Mouse (Mus musculus): ENCODE data around the gene Tmem189. TPM values are rescaled to one million over a fixed set of nuclear protein-coding genes. Genes with fewer than 3 reads are reported as not detected.

The Tmem189 gene
- total and polyA plus RNA-seq, 3 experiments, result 21.7 to 46.5 TPM; not detected in 1

- no peak overlapping the region for H3K9ac ChIP-seq (ENCODE audit: control insufficient read depth, low read depth, low read length, poor library complexity, severe bottlenecking)
Measured at GRCm38 (mm10) chr2:167671101-167671633, 18.5 kb downstream of the Tmem189 start.

DNA sequence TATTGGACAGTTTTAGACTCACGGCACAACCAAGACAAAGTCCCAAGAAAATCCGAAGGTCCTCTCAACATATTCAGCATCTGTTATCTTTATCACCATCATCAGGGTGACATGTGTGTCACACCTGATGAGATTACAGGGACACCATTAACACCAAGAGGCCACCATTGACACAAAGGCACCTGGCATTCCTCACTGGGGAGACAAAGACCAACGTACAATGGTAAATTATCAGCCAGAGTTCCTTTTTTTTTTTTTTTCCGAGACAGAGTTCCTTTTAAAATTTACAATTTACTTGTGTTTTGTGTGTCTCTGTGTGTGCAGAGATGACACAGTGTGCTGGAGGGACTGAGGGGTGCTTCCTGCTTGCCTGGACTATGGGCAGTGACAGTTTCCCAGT lies 20.2 kb downstream of the Tmem189 start:
- TF ChIP-seq TBP (IDR thresholded peaks at IDR 0.05; ENCODE audit: low read depth, low read length) (no peak), ZNF384 (IDR thresholded peaks at IDR 0.05; ENCODE audit: low read depth, low read length) (peak; percentile 76), TAL1 (IDR thresholded peaks at IDR 0.05; ENCODE audit: low read length) (no peak), CHD2 (IDR thresholded peaks at IDR 0.05; ENCODE audit: low read length) (no peak), KAT2A (conservative IDR thresholded peaks at IDR 0.05; ENCODE audit: low read depth, low read length) (no peak), ELF1 (IDR thresholded peaks at IDR 0.05; ENCODE audit: low read depth, low read length) (no peak), CHD1 (IDR thresholded peaks at IDR 0.05; ENCODE audit: low read depth, low read length) (no peak)
- peaks cover 0 to 3% of the 10 kb centered on the region in 2 experiments; a peak in 2 of 4 replicates for H3K4me1 ChIP-seq (ENCODE audit: control insufficient read depth in 1 of 2, insufficient read depth in 2 of 2, low read length in 2 of 2)
- no peak overlapping the region for H3K4me3 ChIP-seq (ENCODE audit: control insufficient read depth in 1 of 2, insufficient read depth in 1 of 2, low read depth in 2 of 2, low read length in 2 of 2)
- no peaks in the 10 kb centered on the region; a peak in 1 of 4 replicates for H3K36me3 ChIP-seq (ENCODE audit: control insufficient read depth in 1 of 2, insufficient read depth in 2 of 2, low read length in 2 of 2)
- peaks cover 0 to 1% of the 10 kb centered on the region in 2 experiments; a peak in 1 of 4 replicates for H3K27me3 ChIP-seq (ENCODE audit: control insufficient read depth in 1 of 2, insufficient read depth in 2 of 2, low read length in 2 of 2)
- no peak overlapping the region for H3K27ac ChIP-seq (ENCODE audit: control insufficient read depth, low read depth, low read length)
- DNase-seq (ENCODE audit: low read depth, low spot score), result no peak
- no peak overlapping the region for H3K9ac ChIP-seq (ENCODE audit: control insufficient read depth, low read depth, low read length, poor library complexity, severe bottlenecking)
- H3K9me3 ChIP-seq (replicated peaks; ENCODE audit: insufficient read depth, low read length), result no peaks in the 10 kb centered on the region
- no peaks in the 10 kb centered on the region for H3K79me2 ChIP-seq (ENCODE audit: control insufficient read depth, insufficient read depth, low read length, poor library complexity)

More at GRCm38 (mm10) chr2:167671101-167671633, 18.5 kb downstream of the Tmem189 start:
- DNase-seq (ENCODE audit: low read depth, low spot score), result no peak
- H3K9me3 ChIP-seq (replicated peaks; ENCODE audit: insufficient read depth, low read length), result no peaks in the 10 kb centered on the region
- no peak overlapping the region for H3K4me3 ChIP-seq (ENCODE audit: control insufficient read depth in 1 of 2, insufficient read depth in 1 of 2, low read depth in 2 of 2, low read length in 2 of 2)
- H3K36me3 ChIP-seq (ENCODE audit: control insufficient read depth in 1 of 2, insufficient read depth in 2 of 2, low read length in 2 of 2), result no peaks in the 10 kb centered on the region; a peak in 1 of 4 replicates
- H3K4me1 ChIP-seq (ENCODE audit: control insufficient read depth in 1 of 2, insufficient read depth in 2 of 2, low read length in 2 of 2), result peaks cover 0 to 3% of the 10 kb centered on the region in 2 experiments; a peak in 2 of 4 replicates
- TF ChIP-seq POLR2AphosphoS2 (IDR thresholded peaks at IDR 0.05; ENCODE audit: low read length) (no peak), MYC (IDR thresholded peaks at IDR 0.05; ENCODE audit: low read depth, low read length) (no peak), MAFK (IDR thresholded peaks at IDR 0.05; ENCODE audit: borderline replicate concordance, low read depth, low read length) (no peak), RAD21 (IDR thresholded peaks at IDR 0.05; ENCODE audit: low read depth, low read length) (no peak), USF2 (IDR thresholded peaks at IDR 0.05; ENCODE audit: borderline replicate concordance in 1 of 2, insufficient read depth in 1 of 2, low read depth in 1 of 2, low read length in 2 of 2) (no peak), TAL1 (IDR thresholded peaks at IDR 0.05; ENCODE audit: low read length) (no peak), NRF1 (IDR thresholded peaks at IDR 0.05; ENCODE audit: insufficient read depth, low read depth, low read length, poor library complexity, severe bottlenecking) (no peak), MXI1 (IDR thresholded peaks at IDR 0.05; ENCODE audit: low read depth, low read length) (no peak), ZNF384 (IDR thresholded peaks at IDR 0.05; ENCODE audit: low read depth, low read length) (no peak), UBTF (IDR thresholded peaks at IDR 0.05; ENCODE audit: borderline replicate concordance, insufficient read depth, low read depth, low read length) (no peak), CTCF (IDR thresholded peaks at IDR 0.05 in 2 of 3, conservative IDR thresholded peaks at IDR 0.05 in 1 of 3; ENCODE audit: control insufficient read depth in 1 of 3, insufficient read depth in 1 of 3, low read depth in 2 of 3, low read length in 3 of 3, poor library complexity in 1 of 3, severe bottlenecking in 1 of 3) (no peak), E2F4 (IDR thresholded peaks at IDR 0.05; ENCODE audit: borderline replicate concordance, low read depth, low read length) (no peak), RCOR1 (IDR thresholded peaks at IDR 0.05; ENCODE audit: low read depth, low read length) (no peak), ELF1 (IDR thresholded peaks at IDR 0.05; ENCODE audit: low read depth, low read length) (no peak), TCF12 (IDR thresholded peaks at IDR 0.05; ENCODE audit: low read depth, low read length) (no peak), TBP (IDR thresholded peaks at IDR 0.05; ENCODE audit: low read depth, low read length) (no peak), BHLHE40 (IDR thresholded peaks at IDR 0.05; ENCODE audit: borderline replicate concordance, low read depth, low read length) (no peak), GABPA (IDR thresholded peaks at IDR 0.05; ENCODE audit: low read depth, low read length) (no peak), MAZ (IDR thresholded peaks at IDR 0.05; ENCODE audit: low read depth, low read length) (no peak), POLR2A (IDR thresholded peaks at IDR 0.05; ENCODE audit: control insufficient read depth in 1 of 2, insufficient read depth in 1 of 2, low read depth in 1 of 2, low read length in 2 of 2, poor library complexity in 1 of 2) (no peak)
- no peak overlapping the region for H3K27ac ChIP-seq (ENCODE audit: control insufficient read depth, low read depth, low read length)
- H3K27me3 ChIP-seq (ENCODE audit: control insufficient read depth in 1 of 2, insufficient read depth in 2 of 2, low read length in 2 of 2), result no peaks in the 10 kb centered on the region
- H3K79me2 ChIP-seq (ENCODE audit: control insufficient read depth, insufficient read depth, low read length, poor library complexity), result no peaks in the 10 kb centered on the region

Data from MEL (cell line).